Mouse (Mus musculus): Measurements from ENCODE around the gene Ssxb2. TPM values are rescaled to one million over a fixed set of nuclear protein-coding genes. Genes with fewer than 3 reads are reported as not detected.

The Ssxb2 gene
- polyA plus RNA-seq (2012; rRNA removed): not detected in 2 replicates

GRCm38 (mm10) chrX:8461626-8462025 is at the start of gene Ssxb2:
Gene Ssxb2, minus strand, starts transcription at chrX:8461726.

GRCm38 (mm10) chrX:8413005-8413404 is 48.5 kb downstream of the Ssxb2 start, which contains the start of gene Ssxb1:
Gene Ssxb1, plus strand, starts transcription at chrX:8413305.

Other genes starting within 250 kb of the Ssxb2 start
- 16.6 and 17.2 TPM in 2 replicates for gene Ftsj1, start 209.3 kb downstream of the Ssxb2 start, polyA plus RNA-seq (2012; rRNA removed)
- gene Slc38a5, start 190.6 kb downstream of the Ssxb2 start, polyA plus RNA-seq (2012; rRNA removed): 16.6 and 19.2 TPM in 2 replicates
- gene Ssxb10, start 134.3 kb downstream of the Ssxb2 start, polyA plus RNA-seq (2012; rRNA removed): not detected in 2 replicates
- gene Ssxb9, start 94.7 kb downstream of the Ssxb2 start, polyA plus RNA-seq (2012; rRNA removed): not detected in 2 replicates
- gene Ssxb1, start 48.4 kb downstream of the Ssxb2 start, polyA plus RNA-seq (2012; rRNA removed): not detected in 2 replicates
- gene Gm14459, start 63.2 kb upstream of the Ssxb2 start, polyA plus RNA-seq (2012; rRNA removed): not detected in 2 replicates
- gene Ssxb6, start 86.5 kb upstream of the Ssxb2 start, polyA plus RNA-seq (2012; rRNA removed): not detected in 2 replicates
- gene Ssxb3, start 130.1 kb upstream of the Ssxb2 start, polyA plus RNA-seq (2012; rRNA removed): not detected in 2 replicates
- gene Ssxb8, start 229.1 kb upstream of the Ssxb2 start, polyA plus RNA-seq (2012; rRNA removed): not detected in 2 replicates